Comparison of ENCODE assay signal across 1 mouse cellular context in the genomic region with DNA sequence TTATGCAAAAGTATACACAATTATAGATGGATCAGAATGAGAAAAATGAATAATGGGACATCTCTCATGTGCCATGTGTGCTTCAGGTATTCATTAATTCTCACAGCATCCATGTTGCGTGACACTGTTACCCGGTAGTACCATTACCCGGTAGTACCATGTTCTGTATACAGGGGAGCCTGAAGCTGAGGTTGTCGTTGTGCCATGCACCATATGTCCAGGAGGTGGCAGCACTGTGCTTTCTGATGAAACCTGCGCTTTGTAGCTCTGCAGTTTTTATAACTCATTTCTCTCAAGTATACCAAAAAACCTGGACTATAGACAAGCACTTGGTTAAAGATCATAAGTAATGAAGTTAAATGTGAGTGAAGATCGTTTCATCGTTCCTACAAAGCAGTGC.
A peak's percentile ranks its signal among the peaks of the same experiment; 100 is the strongest.
TF ChIP-seq lines count a peak whose summit lies in the region.

No protein-coding gene starts in this region.

TF ChIP-seq in CH12.LX, 34 proteins besides CTCF, POLR2A, EP300 and RAD21 (continued from another document):
- peak; percentile 60; the same call in 1 of the 2 replicates for TF ChIP-seq MXI1 (IDR thresholded peaks at IDR 0.05; ENCODE audit: low read depth, low read length)
- peak; percentile 65 for TF ChIP-seq IRF4 (IDR thresholded peaks at IDR 0.05; ENCODE audit: low read depth, low read length)
- no peak for TF ChIP-seq HCFC1 (IDR thresholded peaks at IDR 0.05; ENCODE audit: low read depth, low read length)
- TF ChIP-seq CHD2 (IDR thresholded peaks at IDR 0.05; ENCODE audit: low read length) = no peak
- peak; percentile 56; the same call in 1 of the 2 replicates for TF ChIP-seq MYC (IDR thresholded peaks at IDR 0.05; ENCODE audit: low read depth, low read length)
- no peak for TF ChIP-seq USF1 (IDR thresholded peaks at IDR 0.05; ENCODE audit: low read depth, low read length)
- TF ChIP-seq JUND (conservative IDR thresholded peaks at IDR 0.05; ENCODE audit: low read depth, low read length) = peak; percentile 31; the same call in 1 of the 2 replicates
- TF ChIP-seq MEF2A (IDR thresholded peaks at IDR 0.05; ENCODE audit: borderline replicate concordance, low read depth, low read length) = no peak
- TF ChIP-seq GABPA (IDR thresholded peaks at IDR 0.05; ENCODE audit: insufficient replicate concordance, low read depth, low read length) = no peak
- no peak for TF ChIP-seq USF2 (conservative IDR thresholded peaks at IDR 0.05; ENCODE audit: low read depth, low read length)
- TF ChIP-seq POLR2AphosphoS2 (IDR thresholded peaks at IDR 0.05; ENCODE audit: low read depth, low read length) = no peak
- no peak for TF ChIP-seq KAT2A (IDR thresholded peaks at IDR 0.05; ENCODE audit: insufficient replicate concordance, low read length)
- TF ChIP-seq PAX5 (IDR thresholded peaks at IDR 0.05; ENCODE audit: low read length) = no peak
- TF ChIP-seq MAX (IDR thresholded peaks at IDR 0.05; ENCODE audit: low read length) = 0 out of 2 replicates have a peak, but pooled peaks have one; percentile 17
- peak; percentile 60; the same call in 1 of the 2 replicates for TF ChIP-seq ELF1 (IDR thresholded peaks at IDR 0.05; ENCODE audit: low read depth, low read length)
- TF ChIP-seq TBP (conservative IDR thresholded peaks at IDR 0.05; ENCODE audit: low read depth, low read length) = no peak
- TF ChIP-seq E2F4 (IDR thresholded peaks at IDR 0.05; ENCODE audit: insufficient replicate concordance, low read depth, low read length) = no peak
- TF ChIP-seq SIN3A (IDR thresholded peaks at IDR 0.05; ENCODE audit: low read length) = 0 out of 2 replicates have a peak, but pooled peaks have one; percentile 50
- no peak for TF ChIP-seq CHD1 (IDR thresholded peaks at IDR 0.05; ENCODE audit: low read depth, low read length)
- TF ChIP-seq RCOR1 (conservative IDR thresholded peaks at IDR 0.05; ENCODE audit: low read depth, low read length) = no peak
- no peak for TF ChIP-seq ZNF384 (IDR thresholded peaks at IDR 0.05; ENCODE audit: low read depth, low read length)
- TF ChIP-seq BHLHE40 (IDR thresholded peaks at IDR 0.05; ENCODE audit: low read depth, low read length) = no peak
